Mouse (Mus musculus): ENCODE results near the gene Fiz1. TPM values are rescaled to one million over a fixed set of nuclear protein-coding genes. Genes with fewer than 3 reads are reported as not detected.

Gene Fiz1
- 47.5 TPM for polyA plus RNA-seq (2017; shearing (Covaris generic))

GRCm38 (mm10) chr7:5014251-5015117 lies at the start of gene Fiz1, which contains the start of gene Zfp524:
Fiz1 (minus strand) TSS chr7:5014697.
Zfp524 (plus strand) TSS chr7:5014415.

DNA sequence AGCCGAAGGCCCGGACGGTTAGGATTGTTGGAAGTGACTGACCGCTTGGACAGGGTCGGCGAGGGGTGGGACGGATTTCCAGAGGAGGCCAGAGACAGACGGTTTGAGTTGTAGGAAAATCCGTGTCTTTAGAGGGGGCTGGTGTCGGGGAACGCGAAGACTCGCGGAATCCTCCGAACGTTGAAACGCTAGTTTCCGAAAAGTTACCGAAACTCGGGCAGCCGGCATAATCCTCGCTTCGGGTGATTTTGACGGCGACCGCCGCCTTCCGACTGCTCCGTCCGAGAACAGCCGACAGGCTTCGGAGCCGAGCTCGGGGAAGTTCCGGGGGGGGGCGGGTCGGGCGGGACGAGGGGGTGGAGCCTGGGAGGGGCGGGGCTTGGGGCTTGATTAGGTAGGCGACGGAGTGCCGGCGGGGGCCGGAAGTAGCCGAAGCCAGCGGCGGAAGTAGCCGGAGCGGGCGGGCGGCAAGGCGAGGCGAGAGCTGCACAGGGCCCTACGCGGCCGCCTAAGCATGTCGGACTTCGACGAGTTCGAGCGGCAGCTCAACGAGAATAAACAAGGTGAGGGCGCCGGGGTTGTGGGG lies 47.4 kb upstream of the Fiz1 start, which contains the start of gene U2af2:
U2af2 (plus strand) TSS at position 370 of the 586 bp plus-strand sequence.

GRCm38 (mm10) chr7:5051193-5052192 lies 37.0 kb upstream of the Fiz1 start, which contains the start of gene Zfp580:
Zfp580 (plus strand) TSS chr7:5051538.

DNA sequence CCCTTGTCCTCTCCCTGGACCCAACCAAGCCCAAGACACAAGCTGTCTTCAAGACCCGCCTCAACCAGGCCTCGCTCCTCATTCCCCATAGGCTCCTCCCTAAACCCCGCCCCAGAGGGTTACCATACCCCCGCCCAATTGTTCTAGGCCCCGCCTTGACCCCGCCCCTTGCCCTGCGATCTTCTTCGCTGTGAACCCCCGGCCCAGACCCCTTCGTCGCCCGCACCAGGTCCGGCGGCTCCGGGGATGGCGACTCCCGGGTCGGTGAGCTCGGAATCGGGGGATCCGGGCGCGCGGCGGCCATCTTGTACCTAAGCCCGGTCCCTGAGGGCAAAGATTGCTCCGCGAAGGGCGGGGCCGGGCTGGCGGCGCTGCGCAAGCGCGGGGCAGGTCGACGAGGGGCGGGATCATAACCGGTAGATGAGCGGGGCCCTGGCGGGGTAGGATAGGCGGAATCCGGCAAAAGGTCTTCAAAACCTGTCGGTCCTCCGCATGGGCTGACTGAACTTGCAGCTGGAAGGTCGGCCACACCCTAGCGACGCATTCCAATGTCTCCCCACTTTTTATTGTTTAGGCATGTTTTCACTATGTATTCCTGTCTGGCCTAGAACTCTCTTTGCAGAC lies 23.7 kb upstream of the Fiz1 start, which contains the start of gene Zfp784:
Zfp784 (minus strand) TSS at position 338 of the 624 bp plus-strand sequence.

GRCm38 (mm10) chr7:5033818-5034217 lies 19.3 kb upstream of the Fiz1 start, which contains the start of gene 4632433K11Rik:
4632433K11Rik (plus strand) TSS chr7:5034118.

DNA sequence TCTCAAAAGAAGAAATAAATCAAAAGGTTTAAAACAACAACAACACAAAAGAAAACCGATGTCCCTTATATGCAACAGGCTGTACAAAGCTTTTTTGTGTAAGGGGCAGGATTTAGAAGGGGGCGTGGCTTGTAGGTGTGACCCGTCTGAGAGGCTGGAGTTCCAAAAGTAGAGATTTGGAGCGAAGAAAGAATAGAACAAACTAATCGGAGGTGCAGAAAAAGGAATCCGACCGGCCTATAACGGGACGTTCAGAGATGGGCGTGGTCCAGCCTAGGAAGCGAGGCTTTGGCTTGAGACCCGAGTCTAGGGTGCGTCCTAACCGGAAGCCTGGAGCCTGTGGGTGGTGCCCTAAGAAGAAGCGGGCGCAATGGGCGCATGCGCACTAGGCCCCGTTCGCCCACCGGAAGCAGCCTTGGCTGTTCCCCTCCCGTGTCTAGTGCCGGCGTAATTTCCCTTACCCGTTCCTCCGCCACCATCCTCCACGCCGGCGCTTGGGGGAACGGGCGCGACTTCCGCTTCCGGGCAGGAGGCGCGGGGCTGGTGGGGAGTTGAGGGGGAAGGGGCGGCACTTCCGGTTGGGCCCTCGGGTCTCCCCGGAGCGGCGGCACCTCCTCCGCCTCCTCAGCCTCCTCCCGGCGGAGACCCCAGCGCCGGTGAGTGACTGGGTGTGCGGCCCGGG lies 5.6 kb upstream of the Fiz1 start, which contains the start of the genes Zfp865 and Ccdc106:
Zfp865 (plus strand) TSS at position 377 of the 682 bp plus-strand sequence.
Ccdc106 (plus strand) TSS at position 554 of the 682 bp plus-strand sequence.

GRCm38 (mm10) chr7:5015118-5016001 lies 863 bp upstream of the Fiz1 start, which contains the start of gene Gm44973:
Gm44973 (plus strand) TSS chr7:5015496.

DNA sequence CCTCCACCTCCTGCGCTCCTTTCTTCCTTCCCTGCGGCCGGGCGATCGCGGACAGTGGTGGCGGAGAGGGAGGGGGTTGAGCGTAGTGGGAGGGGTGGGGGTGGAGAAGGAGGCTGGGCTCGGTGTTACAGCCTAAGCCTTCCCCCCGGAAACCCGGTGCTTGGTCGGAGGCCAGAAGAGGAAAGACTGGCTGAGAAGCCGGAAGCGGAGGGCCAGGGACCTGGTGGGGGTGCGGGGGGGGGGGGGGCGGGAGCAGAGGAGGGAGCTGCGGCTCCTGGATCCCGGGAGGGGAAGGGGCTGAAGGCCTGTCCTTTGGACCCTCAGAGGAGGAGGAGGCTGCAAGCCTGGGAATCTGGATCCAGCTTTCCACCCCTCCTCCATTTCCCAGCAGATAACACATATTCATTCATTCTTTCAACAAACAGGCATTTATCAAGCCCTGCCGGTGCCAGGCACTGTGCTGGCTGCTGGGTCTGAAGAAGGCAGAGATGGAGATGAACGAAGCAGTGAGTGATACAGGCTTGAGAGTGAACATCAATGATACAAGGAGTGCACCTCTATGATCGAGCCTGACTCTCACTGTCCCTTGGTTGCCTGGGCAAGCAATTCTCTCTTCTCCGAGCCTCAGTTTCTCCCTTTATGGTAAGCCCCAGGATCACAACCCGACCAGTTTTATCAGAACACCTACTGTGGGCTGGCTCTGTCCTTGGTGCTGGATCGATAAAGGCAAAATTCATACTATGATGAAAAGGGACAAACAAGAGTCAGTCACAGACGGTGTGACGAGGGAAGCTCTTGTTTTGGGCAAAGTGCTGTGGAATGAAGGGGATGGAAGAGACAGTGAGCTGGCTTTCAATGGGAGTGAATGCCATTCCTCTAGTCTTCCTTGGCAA lies 18.2 kb downstream of the Fiz1 start, which contains the start of gene Zfp579:
Zfp579 (minus strand) TSS at position 156 of the 893 bp plus-strand sequence.

DNA sequence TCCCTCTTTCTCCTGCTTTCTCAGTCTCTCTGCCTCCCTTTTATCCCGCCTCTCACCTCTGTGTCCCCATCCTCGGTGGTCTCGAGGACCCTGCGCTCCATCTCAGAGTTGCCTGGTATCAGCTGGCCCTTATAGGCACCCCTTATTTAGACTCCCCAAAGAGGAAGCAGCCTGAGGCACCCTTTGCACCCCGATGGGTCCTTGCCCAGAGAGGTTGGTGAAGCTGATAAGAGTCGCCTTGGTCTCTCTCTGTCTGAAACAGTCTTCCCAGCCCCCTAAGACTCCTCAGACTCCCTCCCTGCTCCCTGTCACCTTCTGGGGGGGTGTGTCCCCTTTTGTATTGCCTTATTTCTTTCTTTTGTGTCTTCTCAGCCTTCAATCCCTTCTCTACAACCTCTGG lies 43.4 kb downstream of the Fiz1 start, which contains the start of gene Sbk3:
Sbk3 (minus strand) TSS at position 101 of the 400 bp plus-strand sequence.

DNA sequence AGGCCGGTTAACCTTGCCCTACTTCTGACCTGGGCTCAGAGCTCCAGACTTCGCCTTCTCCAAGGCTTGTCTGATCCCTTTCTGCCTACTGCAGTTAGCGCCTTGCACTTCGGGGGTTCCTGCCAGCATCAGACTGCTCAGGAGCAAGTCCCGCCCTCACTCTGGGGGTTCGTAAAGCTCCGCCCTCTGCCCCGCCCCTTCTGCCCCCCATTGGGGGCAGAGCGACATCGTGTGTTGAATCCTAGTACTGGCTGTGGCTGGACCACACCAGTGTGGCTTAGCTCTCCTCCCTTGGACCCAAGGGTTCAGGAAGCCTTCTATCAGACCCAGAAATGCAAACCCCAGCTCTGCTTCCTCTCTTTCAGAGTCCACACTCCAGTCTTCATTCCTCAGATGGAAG lies 50.2 kb downstream of the Fiz1 start, which contains the start of gene Sbk2:
Sbk2 (minus strand) TSS at position 135 of the 400 bp plus-strand sequence.

Other genes with a start within 250 kb of the Fiz1 start
- not detected for gene Fam71e2, start 243.4 kb downstream of the Fiz1 start, polyA plus RNA-seq (2017; shearing (Covaris generic))
- not detected for gene Il11, start 231.8 kb downstream of the Fiz1 start, polyA plus RNA-seq (2017; shearing (Covaris generic))
- gene Tmem190, start 231.8 kb downstream of the Fiz1 start, polyA plus RNA-seq (2017; shearing (Covaris generic)), result not detected
- gene Tmem238, start 225.0 kb downstream of the Fiz1 start, polyA plus RNA-seq (2017; shearing (Covaris generic)), result 7.3 TPM
- 251 TPM for gene Rpl28, start 221.8 kb downstream of the Fiz1 start, polyA plus RNA-seq (2017; shearing (Covaris generic))
- 295 TPM for gene Ube2s, start 202.1 kb downstream of the Fiz1 start, polyA plus RNA-seq (2017; shearing (Covaris generic))
- 0.91 TPM for gene Shisa7, start 170.0 kb downstream of the Fiz1 start, polyA plus RNA-seq (2017; shearing (Covaris generic))
- gene Isoc2b, start 144.4 kb downstream of the Fiz1 start, polyA plus RNA-seq (2017; shearing (Covaris generic)), result 8.8 TPM
- 0.60 TPM for gene Isoc2a, start 137.5 kb downstream of the Fiz1 start, polyA plus RNA-seq (2017; shearing (Covaris generic))
- not detected for gene Gm36210, start 108.2 kb downstream of the Fiz1 start, polyA plus RNA-seq (2017; shearing (Covaris generic))
- gene Zfp628, start 99.5 kb downstream of the Fiz1 start, polyA plus RNA-seq (2017; shearing (Covaris generic)), result 3.0 TPM
- not detected for gene Nat14, start 92.7 kb downstream of the Fiz1 start, polyA plus RNA-seq (2017; shearing (Covaris generic))
- gene Ssc5d, start 88.9 kb downstream of the Fiz1 start, polyA plus RNA-seq (2017; shearing (Covaris generic)), result not detected
- 1.0 TPM for gene Sbk2, start 50.3 kb downstream of the Fiz1 start, polyA plus RNA-seq (2017; shearing (Covaris generic))
- not detected for gene Sbk3, start 43.5 kb downstream of the Fiz1 start, polyA plus RNA-seq (2017; shearing (Covaris generic))
- 13.8 TPM for gene Zfp579, start 18.5 kb downstream of the Fiz1 start, polyA plus RNA-seq (2017; shearing (Covaris generic))
- 15.8 TPM for gene Zfp524, start 282 bp downstream of the Fiz1 start, polyA plus RNA-seq (2017; shearing (Covaris generic))
- gene Gm44973, start 799 bp upstream of the Fiz1 start, polyA plus RNA-seq (2017; shearing (Covaris generic)), result 7.6 TPM
- gene Zfp865, start 5.7 kb upstream of the Fiz1 start, polyA plus RNA-seq (2017; shearing (Covaris generic)), result 6.1 TPM
- not detected for gene Ccdc106, start 5.9 kb upstream of the Fiz1 start, polyA plus RNA-seq (2017; shearing (Covaris generic))
- gene 4632433K11Rik, start 19.4 kb upstream of the Fiz1 start, polyA plus RNA-seq (2017; shearing (Covaris generic)), result not detected
- gene Zfp784, start 23.7 kb upstream of the Fiz1 start, polyA plus RNA-seq (2017; shearing (Covaris generic)), result 2.4 TPM
- gene Zfp580, start 36.8 kb upstream of the Fiz1 start, polyA plus RNA-seq (2017; shearing (Covaris generic)), result 2.9 TPM
- 108 TPM for gene U2af2, start 47.4 kb upstream of the Fiz1 start, polyA plus RNA-seq (2017; shearing (Covaris generic))
- 30.9 TPM for gene Epn1, start 65.5 kb upstream of the Fiz1 start, polyA plus RNA-seq (2017; shearing (Covaris generic))
- gene Rfpl4, start 102.3 kb upstream of the Fiz1 start, polyA plus RNA-seq (2017; shearing (Covaris generic)), result not detected
- gene Rasl2-9, start 111.3 kb upstream of the Fiz1 start, polyA plus RNA-seq (2017; shearing (Covaris generic)), result not detected
- 0.12 TPM for gene Vmn1r55, start 135.0 kb upstream of the Fiz1 start, polyA plus RNA-seq (2017; shearing (Covaris generic))
- not detected for gene Vmn1r56, start 182.1 kb upstream of the Fiz1 start, polyA plus RNA-seq (2017; shearing (Covaris generic))
- gene Vmn1r57, start 203.8 kb upstream of the Fiz1 start, polyA plus RNA-seq (2017; shearing (Covaris generic)), result not detected